Mouse (Mus musculus) myocyte (in vitro differentiated cells): ENCODE results near the gene Pcp2. TPM values are rescaled to one million over a fixed set of nuclear protein-coding genes. Genes with fewer than 3 reads are reported as not detected.

Source experiments
- H3K27me3 ChIP-seq: one replicate; pipeline ENCODE4 v1.6.1; 2011; ENCODE audit not compliant: control insufficient read depth, insufficient read depth, insufficient read length
- H3K36me3 ChIP-seq: one replicate; pipeline ENCODE4 v1.6.1; 2011; ENCODE audit not compliant: control insufficient read depth, insufficient read depth
- H3K4me2 ChIP-seq: one replicate; pipeline ENCODE4 v1.6.1; 2011; ENCODE audit warnings: low read depth, control low read depth
- H3K4me3 ChIP-seq: one replicate; pipeline ENCODE4 v1.5.1; 2011; ENCODE audit warnings: mild to moderate bottlenecking, control low read depth, moderate library complexity
- H3K79me2 ChIP-seq: one replicate; pipeline ENCODE4 v1.6.1; 2011; ENCODE audit not compliant: control insufficient read depth, insufficient read depth
- H3ac ChIP-seq: one replicate; pipeline ENCODE4 v1.6.1; 2011; ENCODE audit not compliant: control insufficient read depth, insufficient read length
- CEBPB ChIP-seq: IDR thresholded peaks from 2 replicates; pipeline ENCODE4 v1.6.1; 2011; ENCODE audit warnings: mild to moderate bottlenecking, moderate library complexity; ENCODE audit not compliant: poor library complexity, insufficient read depth, severe bottlenecking
- E2F4 ChIP-seq: IDR thresholded peaks from one replicate; pipeline ENCODE4 v1.6.1; 2011; ENCODE audit warnings: mild to moderate bottlenecking, control low read depth, moderate library complexity; ENCODE audit not compliant: insufficient read depth
- MAX ChIP-seq: IDR thresholded peaks from one replicate; pipeline ENCODE4 v1.6.1; 2011; ENCODE audit warnings: low read depth, mild to moderate bottlenecking, control low read depth
- MYOD1 ChIP-seq, 3 experiments: IDR thresholded peaks; one replicate each; pipeline ENCODE4 v1.6.1; 2011; ENCODE audit warnings: control low read depth in 2 of 3, low read depth in 2 of 3, mild to moderate bottlenecking in 2 of 3, moderate library complexity in 1 of 3; ENCODE audit not compliant: insufficient read length in 2 of 3, control insufficient read depth in 1 of 3
- MYOG ChIP-seq, 3 experiments: IDR thresholded peaks; one replicate each; pipeline ENCODE4 v1.6.1; 2011; ENCODE audit warnings: control low read depth in 2 of 3, low read depth in 2 of 3, mild to moderate bottlenecking in 2 of 3; ENCODE audit not compliant: insufficient read length in 2 of 3, control insufficient read depth in 1 of 3, insufficient read depth in 1 of 3
- POLR2A ChIP-seq: IDR thresholded peaks from one replicate; pipeline ENCODE4 v1.6.1; 2011; ENCODE audit warnings: low read depth, mild to moderate bottlenecking, control low read depth, moderate library complexity; ENCODE audit not compliant: insufficient read length
- POLR2AphosphoS2 ChIP-seq: IDR thresholded peaks from one replicate; pipeline ENCODE4 v1.6.1; 2011; ENCODE audit warnings: low read depth, control low read depth; ENCODE audit not compliant: insufficient read length
- REST ChIP-seq: IDR thresholded peaks from one replicate; pipeline ENCODE4 v1.6.1; 2011; ENCODE audit warnings: mild to moderate bottlenecking, control low read depth, moderate library complexity; ENCODE audit not compliant: insufficient read depth, insufficient read length
- SRF ChIP-seq: IDR thresholded peaks from one replicate; pipeline ENCODE4 v1.6.1; 2011; ENCODE audit warnings: low read depth; ENCODE audit not compliant: control insufficient read depth, insufficient read length
- TCF12 ChIP-seq: IDR thresholded peaks from one replicate; pipeline ENCODE4 v1.6.1; 2011; ENCODE audit warnings: mild to moderate bottlenecking, control low read depth; ENCODE audit not compliant: poor library complexity, insufficient read depth, severe bottlenecking
- TCF3 ChIP-seq: IDR thresholded peaks from one replicate; pipeline ENCODE4 v1.6.1; 2011; ENCODE audit warnings: low read depth, control low read depth; ENCODE audit not compliant: insufficient read length
- USF1 ChIP-seq: IDR thresholded peaks from one replicate; pipeline ENCODE4 v1.6.1; 2011; ENCODE audit warnings: low read depth, mild to moderate bottlenecking, control low read depth, moderate library complexity
- polyA plus RNA-seq: library from polyadenylated mRNA; unstranded; fragments of >200 nt; fragmentation: generic; extraction: Trizol; gene quantifications from one replicate; pipeline ENCODE4 v1.2.1, GENCODE M21; 2012; ENCODE audit warnings: missing spikeins

Pcp2 gene
- polyA plus RNA-seq, 1 experiment = 0.62 TPM

DNA sequence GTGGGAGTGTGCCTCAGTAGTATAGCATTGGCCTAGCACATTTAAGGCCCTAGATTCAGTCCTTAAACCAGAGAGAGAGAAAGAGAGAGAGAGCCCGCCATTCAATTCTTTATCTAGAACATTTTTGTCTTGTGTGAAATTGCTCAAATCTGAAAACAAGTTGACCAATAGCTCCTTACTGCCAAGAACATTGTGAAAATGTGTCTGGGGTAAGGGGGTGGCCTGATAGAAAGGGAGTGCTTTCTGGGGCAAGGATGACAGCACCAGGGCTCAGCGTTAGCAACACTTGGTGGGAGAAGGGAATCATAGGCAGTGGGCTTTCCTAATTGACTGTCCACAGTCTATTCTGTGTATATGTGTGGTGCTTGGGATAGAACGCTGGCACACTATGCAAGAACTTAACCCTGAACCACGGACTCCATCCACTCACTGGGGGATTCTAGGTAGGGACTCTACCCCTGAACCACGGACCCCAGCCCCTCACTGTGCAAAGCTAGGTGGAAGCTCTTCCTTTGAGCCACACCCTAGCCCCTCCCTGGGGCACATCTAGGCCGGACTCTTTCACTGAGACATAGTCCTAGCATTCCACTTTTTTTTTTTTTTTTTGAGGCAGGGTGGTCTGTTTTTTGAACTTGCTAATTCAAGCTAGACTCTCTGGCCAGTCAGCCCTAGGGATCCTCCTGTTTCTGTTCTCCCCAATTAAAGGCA lies 21.6 kb upstream of the Pcp2 start:
- Histone ChIP-seq H3ac (no peak overlapping the region), H3K79me2 (no peaks in the 10 kb centered on the region), H3K4me2 (no peak overlapping the region), H3K27me3 (no peaks in the 10 kb centered on the region), H3K4me3 (no peak overlapping the region), H3K36me3 (no peaks in the 10 kb centered on the region)
- TF ChIP-seq CEBPB (no peak), SRF (no peak), TCF3 (no peak), POLR2A (no peak), MAX (no peak), POLR2AphosphoS2 (no peak), E2F4 (no peak), MYOG (IDR thresholded peaks at IDR 0.05; ENCODE audit: control insufficient read depth in 1 of 3, insufficient read depth in 1 of 3, insufficient read length in 2 of 3, low read depth in 2 of 3) (no peak), MYOD1 (IDR thresholded peaks at IDR 0.05; ENCODE audit: control insufficient read depth in 1 of 3, insufficient read length in 2 of 3, low read depth in 2 of 3) (no peak), USF1 (no peak), TCF12 (no peak), REST (no peak)

DNA sequence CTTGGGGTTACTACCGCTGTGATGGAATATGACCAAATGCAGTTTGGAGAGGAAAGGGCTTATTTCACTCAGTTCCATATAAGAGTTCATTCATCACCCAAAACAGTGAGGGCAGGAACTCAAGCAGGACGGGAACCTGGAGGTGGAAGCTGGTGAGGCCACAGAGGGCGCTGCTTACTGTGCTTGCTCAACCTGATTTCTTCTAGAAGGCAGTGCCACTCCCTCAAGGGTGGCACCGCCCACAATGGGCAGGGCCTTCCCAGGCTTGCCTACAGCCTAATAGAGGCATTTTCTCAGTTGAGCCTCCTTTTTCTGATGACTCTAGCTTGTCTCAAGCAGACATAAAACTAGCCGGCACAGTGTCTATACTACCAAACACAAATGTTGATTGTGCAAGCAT lies 20.5 kb upstream of the Pcp2 start:
- no peaks in the 10 kb centered on the region for H3K79me2 ChIP-seq
- H3ac ChIP-seq = no peak overlapping the region
- TF ChIP-seq MAX (no peak), TCF3 (no peak), MYOG (IDR thresholded peaks at IDR 0.05; ENCODE audit: control insufficient read depth in 1 of 3, insufficient read depth in 1 of 3, insufficient read length in 2 of 3, low read depth in 2 of 3) (no peak), POLR2A (no peak), E2F4 (no peak), TCF12 (no peak), POLR2AphosphoS2 (no peak), USF1 (no peak), SRF (no peak), REST (no peak), MYOD1 (IDR thresholded peaks at IDR 0.05; ENCODE audit: control insufficient read depth in 1 of 3, insufficient read length in 2 of 3, low read depth in 2 of 3) (no peak), CEBPB (no peak)
- no peak overlapping the region for H3K4me2 ChIP-seq
- no peaks in the 10 kb centered on the region for H3K36me3 ChIP-seq
- H3K4me3 ChIP-seq = no peak overlapping the region
- H3K27me3 ChIP-seq = no peaks in the 10 kb centered on the region

DNA sequence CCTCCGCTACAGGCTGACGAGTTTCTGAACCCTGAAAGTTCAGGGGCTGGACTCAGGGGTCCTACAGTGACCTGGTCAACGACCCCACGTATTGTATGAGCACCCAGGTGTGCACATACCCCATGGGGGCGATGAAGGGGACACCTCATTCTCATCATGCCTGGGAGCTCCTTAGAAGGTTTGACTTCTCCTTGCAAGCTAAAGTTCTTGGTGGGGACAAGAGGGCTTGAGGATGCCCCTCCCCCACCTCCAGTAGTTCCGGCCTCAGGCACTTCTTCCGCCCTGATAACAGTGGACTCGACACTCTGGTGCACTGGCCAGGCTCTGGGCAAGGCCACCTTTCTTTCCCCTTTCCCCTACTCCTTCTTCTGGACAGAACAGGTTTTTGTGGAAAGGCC lies 6.1 kb upstream of the Pcp2 start:
- TF ChIP-seq MAX = no peak
- TF ChIP-seq POLR2AphosphoS2 = no peak
- TF ChIP-seq E2F4 = no peak
- no peak for TF ChIP-seq SRF
- TF ChIP-seq CEBPB = no peak
- no peak for TF ChIP-seq POLR2A
- TF ChIP-seq MYOD1 (IDR thresholded peaks at IDR 0.05; ENCODE audit: control insufficient read depth in 1 of 3, insufficient read length in 2 of 3, low read depth in 2 of 3) = no peak
- no peak for TF ChIP-seq REST
- no peak for TF ChIP-seq TCF12
- TF ChIP-seq MYOG (IDR thresholded peaks at IDR 0.05; ENCODE audit: control insufficient read depth in 1 of 3, insufficient read depth in 1 of 3, insufficient read length in 2 of 3, low read depth in 2 of 3) = no peak
- no peak for TF ChIP-seq USF1
- no peak for TF ChIP-seq TCF3
- peak overlapping the region; percentile 74 for H3K4me2 ChIP-seq
- no peaks in the 10 kb centered on the region for H3K79me2 ChIP-seq
- peak overlapping the region; percentile 24 for H3K4me3 ChIP-seq
- no peaks in the 10 kb centered on the region for H3K36me3 ChIP-seq
- H3ac ChIP-seq = no peak overlapping the region
- peaks cover 8% of the 10 kb centered on the region for H3K27me3 ChIP-seq

DNA sequence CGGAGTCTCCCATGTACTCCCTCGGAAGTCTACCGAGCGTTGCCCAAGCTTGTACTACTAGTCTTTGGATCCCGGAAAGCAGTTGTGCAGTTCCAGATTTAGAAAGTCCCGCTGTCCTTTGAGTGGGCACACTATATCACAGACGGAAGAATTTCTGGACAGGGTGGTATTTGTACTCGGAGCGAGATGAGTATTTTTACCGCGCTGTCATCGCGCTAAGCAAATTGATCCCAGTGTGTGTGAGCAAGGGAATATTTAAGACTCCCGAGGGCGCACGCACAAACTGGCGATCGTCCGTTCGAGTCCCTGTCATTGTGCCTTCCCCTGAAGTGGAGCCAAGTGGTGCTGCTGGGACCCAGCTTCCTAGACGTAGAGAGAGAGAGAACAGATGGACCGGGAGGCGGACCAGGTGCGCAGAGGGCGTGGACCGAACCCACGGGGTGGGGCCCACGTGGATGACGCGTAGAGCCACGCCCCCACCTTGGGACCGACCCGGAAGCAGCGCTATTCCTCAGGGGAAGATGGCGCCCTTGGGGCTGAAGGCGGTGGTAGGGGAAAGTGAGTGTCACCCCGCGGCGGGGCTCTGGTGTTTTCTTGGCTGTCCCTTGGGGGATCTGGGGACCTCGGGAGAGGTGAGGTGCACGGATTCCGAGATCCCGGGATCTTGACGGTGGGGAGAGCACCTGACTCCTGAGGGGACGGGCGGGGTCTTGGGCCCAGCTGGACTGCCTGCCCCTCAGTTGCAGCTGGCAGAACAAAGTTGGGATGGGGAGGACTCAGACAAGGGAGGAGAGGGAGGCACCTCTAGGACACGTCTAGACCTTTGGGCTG lies 5.5 kb upstream of the Pcp2 start, which contains the start of gene Stxbp2:
TSS of gene Stxbp2 (plus strand) at position 309 of the 831 bp plus-strand sequence.
- peak in 1 of 3 experiments; percentile 12 for TF ChIP-seq MYOD1 (IDR thresholded peaks at IDR 0.05; ENCODE audit: control insufficient read depth in 1 of 3, insufficient read length in 2 of 3, low read depth in 2 of 3)
- no peak for TF ChIP-seq E2F4
- Histone ChIP-seq H3K27me3 (peaks cover 8% of the 10 kb centered on the region), H3K79me2 (no peaks in the 10 kb centered on the region), H3ac (no peak within 1 kb of the TSS), H3K36me3 (no peaks in the 10 kb centered on the region), H3K4me3 (peak within 1 kb of the TSS; percentile 24), H3K4me2 (peak within 1 kb of the TSS; percentile 74)
